Mouse (Mus musculus): ENCODE results near the gene Gna15. TPM values are rescaled to one million over a fixed set of nuclear protein-coding genes. Genes with fewer than 3 reads are reported as not detected.

Gene Gna15
- polyA plus RNA-seq, 1 experiment from 2014 or later, result 0.77 TPM

DNA sequence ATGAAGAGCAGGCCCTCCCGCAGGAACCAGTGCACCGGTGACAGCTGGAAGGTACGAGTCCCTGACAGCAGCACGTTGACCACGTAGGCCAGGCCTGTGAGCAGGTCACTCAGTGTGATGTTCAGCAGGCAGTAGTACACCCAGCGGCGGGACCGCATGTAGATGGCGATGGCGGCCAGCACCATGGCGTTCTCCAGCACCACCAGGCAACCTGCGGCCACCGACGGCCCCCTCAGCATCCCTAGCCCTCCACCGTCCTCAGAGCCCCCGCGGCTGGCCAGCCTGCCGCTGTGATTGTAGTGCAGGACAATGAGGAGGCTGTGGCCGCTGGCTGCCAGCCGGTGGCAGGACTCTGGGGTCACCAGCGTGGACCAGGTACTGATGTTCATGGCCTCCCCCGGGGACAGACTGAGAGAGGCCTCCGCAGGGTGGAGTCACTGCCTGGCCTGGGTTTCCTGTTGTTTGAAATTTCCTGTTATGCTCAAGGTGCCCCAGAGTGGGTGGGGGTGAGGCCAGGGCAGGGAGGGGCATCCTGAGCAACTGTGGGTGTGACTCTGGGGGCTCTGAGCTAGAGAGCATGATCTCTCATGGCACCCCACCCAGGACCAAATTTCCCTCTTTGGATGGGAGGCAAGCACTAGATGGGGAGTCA is 24.6 kb downstream of the Gna15 start:
- WGBS, result 69% methylated on average over 23 of the region's 23 CpGs
- Histone ChIP-seq H3K4me2 (ENCODE audit: low read depth, low read length) (no peak overlapping the region), H3K27ac (replicated peaks; ENCODE audit: low read depth, low read length) (no peak overlapping the region), H3K4me3 (ENCODE audit: low read depth, low read length) (no peak overlapping the region), H3K27me3 (ENCODE audit: control insufficient read depth, insufficient read depth, low read length) (no peaks in the 10 kb centered on the region), H3K36me3 (replicated peaks; ENCODE audit: control insufficient read depth, insufficient read depth, low read depth, low read length) (no peaks in the 10 kb centered on the region), H3K9ac (replicated peaks; ENCODE audit: low read length) (no peak overlapping the region; the same call in 1 of the 2 replicates), H3K9me3 (replicated peaks; ENCODE audit: control insufficient read depth, low read length) (no peaks in the 10 kb centered on the region), H3K4me1 (ENCODE audit: control insufficient read depth, insufficient read depth, low read length) (peaks cover 3% of the 10 kb centered on the region; the same call in 1 of the 2 replicates)
- no peak for DNase-seq (ENCODE audit: low spot score)
- ATAC-seq (replicated peaks; ENCODE audit: insufficient number of reproducible peaks, low FRiP score, low TSS enrichment, low read depth), result no peak

GRCm38 (mm10) chr10:81498316-81499249 is 25.4 kb downstream of the Gna15 start:
- no peak overlapping the region for H3K4me2 ChIP-seq (ENCODE audit: low read depth, low read length)
- no peak overlapping the region for H3K4me3 ChIP-seq (ENCODE audit: low read depth, low read length)
- 85% methylated on average over 38 of the region's 38 CpGs for WGBS
- no peaks in the 10 kb centered on the region for H3K9me3 ChIP-seq (replicated peaks; ENCODE audit: control insufficient read depth, low read length)
- no peaks in the 10 kb centered on the region for H3K36me3 ChIP-seq (replicated peaks; ENCODE audit: control insufficient read depth, insufficient read depth, low read depth, low read length)
- no peak overlapping the region; the same call in 1 of the 2 replicates for H3K9ac ChIP-seq (replicated peaks; ENCODE audit: low read length)
- no peak for DNase-seq (ENCODE audit: low spot score)
- no peak overlapping the region for H3K27ac ChIP-seq (replicated peaks; ENCODE audit: low read depth, low read length)
- ATAC-seq (replicated peaks; ENCODE audit: insufficient number of reproducible peaks, low FRiP score, low TSS enrichment, low read depth), result no peak
- H3K27me3 ChIP-seq (ENCODE audit: control insufficient read depth, insufficient read depth, low read length), result no peaks in the 10 kb centered on the region
- H3K4me1 ChIP-seq (ENCODE audit: control insufficient read depth, insufficient read depth, low read length), result peaks cover 3% of the 10 kb centered on the region; the same call in 1 of the 2 replicates

DNA sequence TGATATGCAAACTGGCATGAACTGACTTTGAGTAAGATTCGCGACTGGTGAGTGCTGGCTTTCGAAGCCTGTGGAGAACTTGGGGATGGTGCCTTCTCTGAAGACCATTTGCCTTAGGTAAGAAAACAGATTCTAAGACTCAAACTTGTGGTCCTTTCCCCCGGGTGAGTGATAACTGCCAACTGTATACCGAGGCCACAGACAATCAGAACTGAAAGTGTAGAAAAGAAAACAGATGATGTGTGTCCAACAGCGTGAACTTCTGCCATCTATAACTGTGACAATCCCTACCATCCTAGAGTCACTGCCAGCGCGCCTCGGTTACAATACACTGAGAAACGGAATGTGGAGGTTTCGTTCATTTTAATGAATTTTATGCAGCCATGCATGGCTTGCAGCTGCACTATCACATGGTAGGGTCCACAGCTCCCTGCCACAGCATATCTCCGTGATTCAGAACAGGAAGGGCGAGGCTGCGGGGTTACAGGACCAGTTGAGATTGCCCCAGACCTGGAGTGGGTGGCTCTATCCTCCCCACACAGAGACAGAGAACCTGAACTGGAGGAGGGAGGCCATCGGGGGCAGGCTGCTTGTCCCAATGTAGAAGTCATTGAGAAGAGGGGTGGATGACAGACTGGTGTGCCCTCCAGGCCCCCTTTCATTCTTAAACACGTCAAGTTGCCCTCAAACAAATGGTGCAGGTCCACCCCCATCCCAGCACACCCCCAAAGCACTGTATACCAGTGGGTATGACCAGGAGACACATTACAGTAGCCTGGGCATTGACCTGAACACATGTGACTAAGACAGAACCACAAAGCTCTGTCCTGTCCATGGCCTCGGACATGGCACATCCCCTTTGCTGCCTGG is 26.4 kb downstream of the Gna15 start:
- H3K4me2 ChIP-seq (ENCODE audit: low read depth, low read length), result no peak overlapping the region
- no peak overlapping the region for H3K27ac ChIP-seq (replicated peaks; ENCODE audit: low read depth, low read length)
- no peaks in the 10 kb centered on the region for H3K27me3 ChIP-seq (ENCODE audit: control insufficient read depth, insufficient read depth, low read length)
- no peak for ATAC-seq (replicated peaks; ENCODE audit: insufficient number of reproducible peaks, low FRiP score, low TSS enrichment, low read depth)
- WGBS, result 87% methylated on average over 17 of the region's 17 CpGs
- H3K9me3 ChIP-seq (replicated peaks; ENCODE audit: control insufficient read depth, low read length), result no peaks in the 10 kb centered on the region
- DNase-seq (ENCODE audit: low spot score), result no peak
- no peak overlapping the region for H3K4me3 ChIP-seq (ENCODE audit: low read depth, low read length)
- H3K36me3 ChIP-seq (replicated peaks; ENCODE audit: control insufficient read depth, insufficient read depth, low read depth, low read length), result no peaks in the 10 kb centered on the region; the same call in 1 of the 2 replicates
- no peak overlapping the region for H3K9ac ChIP-seq (replicated peaks; ENCODE audit: low read length)
- peaks cover 3% of the 10 kb centered on the region; the same call in 1 of the 2 replicates for H3K4me1 ChIP-seq (ENCODE audit: control insufficient read depth, insufficient read depth, low read length)

DNA sequence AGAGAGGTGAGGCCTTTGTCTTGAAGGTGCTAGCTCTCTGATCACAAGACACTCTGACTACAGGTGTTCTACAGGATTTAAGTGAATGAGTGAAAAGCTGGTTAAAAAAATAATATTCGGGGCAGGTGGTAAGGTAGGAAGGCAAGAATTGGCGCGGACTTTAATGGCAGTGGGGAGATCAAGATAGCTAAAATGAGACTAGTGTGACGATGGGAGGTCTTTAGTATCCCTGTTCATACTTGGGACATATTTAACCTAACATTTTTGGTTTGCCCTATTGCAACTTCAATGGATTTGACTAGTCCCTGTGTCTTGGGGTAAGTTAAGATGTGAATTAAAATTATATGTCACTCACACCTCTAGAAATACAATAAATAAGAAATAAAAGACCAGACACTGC is 27.1 kb downstream of the Gna15 start:
- Histone ChIP-seq H3K27me3 (ENCODE audit: control insufficient read depth, insufficient read depth, low read length) (no peaks in the 10 kb centered on the region), H3K4me1 (ENCODE audit: control insufficient read depth, insufficient read depth, low read length) (peaks cover 3% of the 10 kb centered on the region; the same call in 1 of the 2 replicates), H3K27ac (replicated peaks; ENCODE audit: low read depth, low read length) (no peak overlapping the region), H3K4me3 (ENCODE audit: low read depth, low read length) (peak overlapping the region; percentile 86), H3K4me2 (ENCODE audit: low read depth, low read length) (peak overlapping the region; percentile 21), H3K36me3 (replicated peaks; ENCODE audit: control insufficient read depth, insufficient read depth, low read depth, low read length) (peaks cover 1% of the 10 kb centered on the region; the same call in 1 of the 2 replicates), H3K9ac (replicated peaks; ENCODE audit: low read length) (peak overlapping the region; percentile 4; the same call in 1 of the 2 replicates), H3K9me3 (replicated peaks; ENCODE audit: control insufficient read depth, low read length) (no peaks in the 10 kb centered on the region)
- DNase-seq (ENCODE audit: low spot score) (no peak), ATAC-seq (replicated peaks; ENCODE audit: insufficient number of reproducible peaks, low FRiP score, low TSS enrichment, low read depth) (no peak)
- 42% methylated on average over 4 of the region's 4 CpGs for WGBS

GRCm38 (mm10) chr10:81496264-81496901 is 27.6 kb downstream of the Gna15 start, which contains the start of gene Ncln:
Ncln (minus strand) TSS chr10:81496392.
- ATAC-seq (replicated peaks; ENCODE audit: insufficient number of reproducible peaks, low FRiP score, low TSS enrichment, low read depth) (peak; percentile 92), DNase-seq (ENCODE audit: low spot score) (peak; percentile 99)
- under 1% methylated on average over 45 of the region's 45 CpGs for WGBS
- peaks cover 3% of the 10 kb centered on the region; the same call in 1 of the 2 replicates for H3K4me1 ChIP-seq (ENCODE audit: control insufficient read depth, insufficient read depth, low read length)
- no peak within 1 kb of the TSS for H3K27ac ChIP-seq (replicated peaks; ENCODE audit: low read depth, low read length)
- H3K4me2 ChIP-seq (ENCODE audit: low read depth, low read length), result peak within 1 kb of the TSS; percentile 95
- H3K9me3 ChIP-seq (replicated peaks; ENCODE audit: control insufficient read depth, low read length), result no peaks in the 10 kb centered on the region
- peak within 1 kb of the TSS; percentile 86 for H3K4me3 ChIP-seq (ENCODE audit: low read depth, low read length)
- peak within 1 kb of the TSS; percentile 87 for H3K9ac ChIP-seq (replicated peaks; ENCODE audit: low read length)
- no peaks in the 10 kb centered on the region for H3K27me3 ChIP-seq (ENCODE audit: control insufficient read depth, insufficient read depth, low read length)
- peaks cover 7% of the 10 kb centered on the region for H3K36me3 ChIP-seq (replicated peaks; ENCODE audit: control insufficient read depth, insufficient read depth, low read depth, low read length)

DNA sequence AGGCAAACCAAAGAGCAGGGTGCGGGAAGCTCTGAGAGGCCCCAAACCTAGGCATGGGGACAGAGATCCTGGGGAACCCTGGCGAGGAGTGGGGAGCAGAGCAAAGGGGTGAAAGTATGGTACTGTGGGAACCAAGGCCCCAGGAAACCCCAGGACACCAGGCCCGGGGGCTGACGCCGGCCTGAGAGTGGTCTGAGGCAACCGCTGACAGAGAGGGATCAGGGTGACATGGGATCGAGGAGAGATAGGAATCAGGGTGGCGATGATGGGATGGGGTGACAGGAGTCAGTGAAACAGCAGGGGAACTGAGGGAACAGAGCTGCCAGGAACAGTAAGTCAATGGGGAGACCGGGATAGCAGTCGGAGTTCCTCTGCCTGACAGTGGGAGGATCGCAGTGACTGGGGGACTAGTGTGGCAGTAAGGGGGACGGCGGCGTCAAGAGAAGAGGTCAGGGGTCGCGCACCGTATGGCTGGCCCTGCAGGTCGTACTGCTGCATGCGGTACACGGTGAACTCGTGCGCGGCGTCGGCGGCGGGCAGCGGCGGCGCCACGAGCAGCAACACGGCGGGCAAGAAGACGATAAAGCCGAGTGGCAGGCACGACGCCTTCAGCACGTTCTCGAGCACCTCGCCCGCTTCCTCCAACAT is 28.3 kb downstream of the Gna15 start:
- Histone ChIP-seq H3K27ac (replicated peaks; ENCODE audit: low read depth, low read length) (no peak overlapping the region), H3K4me3 (ENCODE audit: low read depth, low read length) (peak overlapping the region; percentile 86), H3K36me3 (replicated peaks; ENCODE audit: control insufficient read depth, insufficient read depth, low read depth, low read length) (peaks cover 10% of the 10 kb centered on the region), H3K9me3 (replicated peaks; ENCODE audit: control insufficient read depth, low read length) (no peaks in the 10 kb centered on the region), H3K4me2 (ENCODE audit: low read depth, low read length) (peak overlapping the region; percentile 95), H3K9ac (replicated peaks; ENCODE audit: low read length) (peak overlapping the region; percentile 87), H3K4me1 (ENCODE audit: control insufficient read depth, insufficient read depth, low read length) (peaks cover 3% of the 10 kb centered on the region; the same call in 1 of the 2 replicates), H3K27me3 (ENCODE audit: control insufficient read depth, insufficient read depth, low read length) (no peaks in the 10 kb centered on the region)
- DNase-seq (ENCODE audit: low spot score) (no peak), ATAC-seq (replicated peaks; ENCODE audit: insufficient number of reproducible peaks, low FRiP score, low TSS enrichment, low read depth) (peak; percentile 21)
- WGBS, result 2% methylated on average over 41 of the region's 41 CpGs

DNA sequence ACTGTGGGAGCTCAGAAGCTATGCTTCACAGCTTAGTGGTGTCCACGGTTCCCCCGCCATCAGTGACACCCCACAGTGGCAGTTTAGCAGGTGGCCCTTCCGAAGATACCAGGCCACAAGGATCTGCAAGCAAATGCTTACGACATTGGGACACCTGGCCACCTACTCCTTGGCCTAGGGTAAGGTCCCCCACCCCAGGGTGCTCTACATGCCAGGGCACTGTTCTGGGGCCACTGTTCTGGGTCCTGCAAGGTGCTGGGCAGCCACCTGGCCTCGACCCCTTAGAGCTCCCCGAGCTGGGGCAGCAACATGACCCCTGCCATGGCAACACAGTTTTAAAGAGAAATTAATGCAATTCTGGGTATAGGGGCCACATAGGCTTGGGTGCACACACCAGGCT is 28.9 kb downstream of the Gna15 start:
- ATAC-seq (replicated peaks; ENCODE audit: insufficient number of reproducible peaks, low FRiP score, low TSS enrichment, low read depth) (no peak), DNase-seq (ENCODE audit: low spot score) (no peak)
- 73% methylated on average over 6 of the region's 6 CpGs for WGBS
- Histone ChIP-seq H3K4me2 (ENCODE audit: low read depth, low read length) (peak overlapping the region; percentile 95), H3K9me3 (replicated peaks; ENCODE audit: control insufficient read depth, low read length) (no peaks in the 10 kb centered on the region), H3K9ac (replicated peaks; ENCODE audit: low read length) (peak overlapping the region; percentile 87), H3K27ac (replicated peaks; ENCODE audit: low read depth, low read length) (no peak overlapping the region), H3K27me3 (ENCODE audit: control insufficient read depth, insufficient read depth, low read length) (no peaks in the 10 kb centered on the region), H3K4me3 (ENCODE audit: low read depth, low read length) (peak overlapping the region; percentile 86), H3K4me1 (ENCODE audit: control insufficient read depth, insufficient read depth, low read length) (peaks cover 3% of the 10 kb centered on the region; the same call in 1 of the 2 replicates), H3K36me3 (replicated peaks; ENCODE audit: control insufficient read depth, insufficient read depth, low read depth, low read length) (peaks cover 12% of the 10 kb centered on the region)
